Mouse (Mus musculus): ENCODE data around the gene Gm11549.

DNA sequence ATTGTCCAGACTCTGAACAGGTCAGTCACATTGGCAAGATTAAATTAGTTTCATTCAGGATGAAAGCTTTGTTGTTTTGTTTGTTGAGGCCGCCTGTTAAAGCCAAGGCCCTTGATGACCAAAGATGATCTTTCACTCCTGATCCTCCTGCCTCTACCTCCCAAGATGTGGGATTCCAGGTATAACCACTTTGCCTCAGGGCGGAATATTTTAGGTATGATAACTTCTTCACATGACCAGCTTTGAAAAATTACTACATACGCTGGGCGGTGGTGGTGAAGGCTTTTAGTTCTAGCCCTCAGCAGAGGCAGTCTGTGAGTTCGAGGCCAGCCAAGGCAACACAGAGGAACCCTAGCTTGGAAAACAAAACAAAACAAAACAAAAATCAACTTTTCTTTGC lies 47.2 kb downstream of the Gm11549 start:
- TF ChIP-seq ZNF384 (IDR thresholded peaks at IDR 0.05; ENCODE audit: low read depth, low read length), result no peak
- TF ChIP-seq MAFK (IDR thresholded peaks at IDR 0.05; ENCODE audit: insufficient read depth, low read depth, low read length), result no peak
- TF ChIP-seq ZC3H11A (IDR thresholded peaks at IDR 0.05; ENCODE audit: borderline replicate concordance, low read depth, low read length), result no peak
- TF ChIP-seq HCFC1 (IDR thresholded peaks at IDR 0.05; ENCODE audit: borderline replicate concordance, insufficient read depth, low read length), result no peak
